Mouse (Mus musculus) left cerebral cortex, adult 2 months (tissue): ENCODE measurements around the gene Nsmce4a. TPM values are rescaled to one million over a fixed set of nuclear protein-coding genes. Genes with fewer than 3 reads are reported as not detected.
"Not testable (repeated sequence)": the region's sequence is repeated elsewhere in the genome, so short reads cannot be mapped to it uniquely, and the experiment has no call there.

Experiments used
- DNase-seq, 2 experiments: peaks; one replicate each; pipeline ENCODE4 v3.0.0; 2021 to 2022; ENCODE audit warnings: low spot score in 2 of 2, mixed read lengths in 1 of 2; ENCODE audit errors: extremely low spot score in 1 of 2
- H3K27ac ChIP-seq: fragments of 200-600 bp; 2 replicates; pipeline ENCODE4 v1.8.1; 2022
- H3K4me3 ChIP-seq: fragments of 200-600 bp; 2 replicates; pipeline ENCODE4 v1.8.1; 2022
- CTCF ChIP-seq: fragments of 200-600 bp; IDR thresholded peaks from 2 replicates; pipeline ENCODE4 v1.8.1; 2022; ENCODE audit warnings: antibody characterized with exemption, mild to moderate bottlenecking, moderate library complexity
- intact Hi-C: fragments of 180-260 bp; cut with DNase I; formaldehyde crosslinking; loops from one replicate; pipeline ENCODE4 v1.15.1; 2025
- total RNA-seq, 2 experiments: library from RNA; stranded (reverse); gene quantifications; 2 replicates each; pipeline ENCODE4 v1.2.3; 2021

The Nsmce4a gene
- total RNA-seq, 2 experiments from 2014 or later: 33.6 to 40.3 TPM

- Histone ChIP-seq H3K27ac (no peak overlapping the region), H3K4me3 (peak overlapping the region; percentile 85)
- intact Hi-C loops: loop anchor here (2.0 to 5.0 kb wide), 6 partner anchors 29 to 215 kb away; no protein-coding TSS in a partner anchor
- DNase-seq: no peak
- no peak for TF ChIP-seq CTCF
Observed at GRCm38 (mm10) chr7:130547635-130548175, 25.2 kb downstream of the Nsmce4a start.

DNA sequence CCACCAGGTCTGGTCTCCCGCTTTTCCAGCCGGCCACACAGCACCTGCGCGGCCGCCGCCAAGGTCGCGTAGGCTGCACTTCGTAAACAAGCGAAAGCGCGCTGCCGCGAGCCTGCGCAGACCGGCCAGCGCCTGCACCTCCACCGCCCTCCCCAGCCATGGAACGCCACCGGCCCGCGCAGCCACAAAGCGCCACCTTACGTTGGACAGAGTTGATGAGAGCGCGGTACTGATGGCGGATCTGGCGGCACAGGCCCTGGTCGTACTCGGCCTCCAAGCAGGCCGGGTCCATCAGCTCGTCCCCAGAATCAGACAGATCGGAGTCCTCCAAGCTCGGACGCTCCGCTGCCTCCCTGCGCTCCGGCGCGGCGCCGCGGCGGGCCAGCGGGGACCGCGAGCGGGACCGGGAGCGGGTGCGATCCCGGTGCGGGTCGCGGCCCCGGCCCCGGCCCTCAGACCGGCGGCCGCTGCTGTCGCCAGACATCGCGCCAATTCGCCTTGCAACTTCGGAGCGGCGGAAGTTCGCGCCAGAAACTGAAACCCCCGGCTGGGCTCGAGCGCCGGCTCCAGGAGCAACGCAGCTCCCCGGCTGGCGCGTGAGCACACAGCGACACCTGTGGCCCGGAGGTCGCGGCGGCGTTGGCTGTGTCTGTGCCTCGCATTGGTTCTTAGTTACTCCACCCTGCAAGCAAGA, 26.0 kb downstream of the Nsmce4a start:
- H3K4me3 ChIP-seq: peak overlapping the region; percentile 85
- DNase-seq: peak; percentile 89 to 93
- peak overlapping the region; percentile 97 for H3K27ac ChIP-seq
- intact Hi-C loops: loop anchor here (2.0 to 5.0 kb wide), 6 partner anchors 28 to 215 kb away; no protein-coding TSS in a partner anchor
- peak; percentile 83 for TF ChIP-seq CTCF

GRCm38 (mm10) chr7:130546421-130546790, 26.5 kb downstream of the Nsmce4a start:
- DNase-seq: no peak
- TF ChIP-seq CTCF: no peak
- Histone ChIP-seq H3K4me3 (peak overlapping the region; percentile 85), H3K27ac (peak overlapping the region; percentile 97)
- intact Hi-C loops: loop anchor here (2.0 to 5.0 kb wide), 6 partner anchors 28 to 216 kb away; no protein-coding TSS in a partner anchor

GRCm38 (mm10) chr7:130545893-130546292, 27.0 kb downstream of the Nsmce4a start:
- TF ChIP-seq CTCF: no peak
- intact Hi-C loops: loop anchor here (2.0 to 5.0 kb wide), 6 partner anchors 27 to 216 kb away; no protein-coding TSS in a partner anchor
- Histone ChIP-seq H3K4me3 (peak overlapping the region; percentile 85), H3K27ac (no peak overlapping the region; the same call in 1 of the 2 replicates)
- no peak for DNase-seq

- Histone ChIP-seq H3K27ac (no peak overlapping the region), H3K4me3 (peak overlapping the region; percentile 85; the same call in 1 of the 2 replicates)
- DNase-seq: no peak
- intact Hi-C loops: loop anchor here (5.0 kb wide), 4 partner anchors 102 to 217 kb away; no protein-coding TSS in a partner anchor
- TF ChIP-seq CTCF: no peak
Observed at GRCm38 (mm10) chr7:130545401-130545800, 27.5 kb downstream of the Nsmce4a start.

DNA sequence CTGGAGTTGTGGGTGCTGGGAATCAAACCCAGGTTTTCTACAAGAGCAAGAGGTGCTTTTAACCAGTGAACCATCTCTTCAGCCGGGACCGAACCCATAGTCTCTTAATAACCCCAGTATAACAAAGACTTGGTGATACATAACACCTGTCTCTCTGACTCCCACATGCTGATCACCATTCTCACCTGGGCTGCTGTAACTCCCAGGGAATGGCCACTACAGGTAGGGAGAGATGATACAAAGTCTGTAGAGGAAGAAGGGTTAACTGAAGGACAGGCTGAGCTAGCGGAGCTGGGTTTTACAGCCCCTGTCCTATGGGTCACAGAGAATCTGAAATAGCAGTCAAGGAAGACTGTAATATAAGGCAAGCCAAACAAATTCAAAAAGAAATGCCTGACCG, 29.7 kb downstream of the Nsmce4a start:
- no peak overlapping the region for H3K4me3 ChIP-seq
- no peak overlapping the region for H3K27ac ChIP-seq
- TF ChIP-seq CTCF: no peak
- intact Hi-C loops: no loop called here
- no peak for DNase-seq

DNA sequence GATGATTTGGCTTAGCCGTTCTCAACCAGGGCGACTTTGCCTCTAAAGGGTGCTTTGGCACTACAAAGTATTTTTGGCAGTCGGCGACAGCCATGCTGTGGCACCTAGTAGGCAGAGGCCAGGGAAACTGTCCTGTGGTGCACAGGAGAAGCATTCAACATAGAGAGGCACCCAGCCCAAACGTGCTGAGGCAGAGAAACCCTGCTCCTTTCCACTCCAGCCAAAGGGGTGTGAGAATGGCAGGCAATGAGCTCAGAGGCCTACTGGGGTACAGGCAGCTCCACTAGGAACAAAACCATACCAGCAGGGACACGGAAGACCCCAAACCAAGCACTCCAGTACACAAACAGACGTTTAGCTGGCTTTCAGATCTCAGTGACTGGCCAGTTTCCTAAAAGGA, 32.7 kb downstream of the Nsmce4a start:
- intact Hi-C loops: no loop called here
- DNase-seq: no peak
- no peak for TF ChIP-seq CTCF
- Histone ChIP-seq H3K4me3 (no peak overlapping the region), H3K27ac (no peak overlapping the region)

- intact Hi-C loops: no loop called here
- no peak for TF ChIP-seq CTCF
- Histone ChIP-seq H3K27ac (no peak overlapping the region), H3K4me3 (no peak overlapping the region)
- DNase-seq: no peak
Observed at GRCm38 (mm10) chr7:130537068-130537467, 35.9 kb downstream of the Nsmce4a start.

DNA sequence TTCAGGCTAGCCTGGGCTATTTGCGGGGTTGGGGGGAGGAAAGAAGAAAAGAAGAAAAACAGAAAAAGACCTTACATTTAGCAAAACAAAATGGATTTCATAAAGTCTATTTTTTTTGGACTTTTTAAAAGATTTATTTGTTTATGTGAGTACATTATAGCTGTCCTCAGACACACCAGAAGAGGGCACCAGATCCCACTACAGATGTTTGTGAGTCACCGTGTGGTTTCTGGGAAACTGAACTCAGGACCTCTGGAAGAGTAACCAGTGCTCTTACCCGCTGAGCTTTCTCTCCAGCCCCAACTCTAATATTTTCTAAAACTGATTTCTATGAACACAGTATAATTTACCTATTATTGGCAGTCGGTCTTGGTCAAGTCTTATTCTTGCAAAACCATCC, 37.7 kb downstream of the Nsmce4a start:
- intact Hi-C loops: no loop called here
- no peak overlapping the region for H3K4me3 ChIP-seq
- DNase-seq: no peak
- no peak overlapping the region for H3K27ac ChIP-seq
- TF ChIP-seq CTCF: peak; percentile 43

GRCm38 (mm10) chr7:130533316-130534260, 39.3 kb downstream of the Nsmce4a start:
- peak; percentile 84 to 92 for DNase-seq
- Histone ChIP-seq H3K4me3 (no peak overlapping the region), H3K27ac (no peak overlapping the region)
- intact Hi-C loops: loop anchor here (2.0 to 5.0 kb wide), 2 partner anchors 159 to 229 kb away; no protein-coding TSS in a partner anchor
- TF ChIP-seq CTCF: peak; percentile 71

DNA sequence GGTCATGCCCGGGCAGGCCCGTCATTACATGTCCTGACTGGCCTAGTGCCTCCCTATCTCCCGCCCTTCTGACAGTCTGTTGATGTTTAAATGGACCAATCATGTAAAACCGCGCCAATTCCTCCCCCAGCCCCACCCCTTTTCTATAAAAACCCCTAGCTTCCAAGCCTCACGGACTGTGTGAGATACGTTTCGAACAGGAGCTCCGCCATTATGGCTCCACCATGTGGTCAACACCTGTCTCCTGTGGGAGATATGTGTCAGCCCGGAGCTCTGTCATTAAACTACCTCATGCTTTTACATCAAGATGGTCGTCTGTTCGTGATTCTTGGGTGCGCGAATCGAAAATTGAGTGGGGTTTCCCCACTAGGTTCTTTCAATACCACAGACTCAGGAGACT, 41.8 kb downstream of the Nsmce4a start:
- DNase-seq, H3K4me3 ChIP-seq, H3K27ac ChIP-seq: not testable (repeated sequence)
- intact Hi-C loops: loop anchor here (5.0 kb wide), 1 partner anchor 161 kb away; no protein-coding TSS in a partner anchor
